Mouse (Mus musculus) C2C12 (cell line): Measurements from ENCODE around the gene Tspan4.

Experiments
- CEBPB ChIP-seq: IDR thresholded peaks from one replicate; pipeline ENCODE4 v1.6.1; 2011; ENCODE audit warnings: low read depth, mild to moderate bottlenecking, control low read depth, moderate library complexity
- CTCF ChIP-seq: IDR thresholded peaks from one replicate; pipeline ENCODE4 v1.5.1; 2011; ENCODE audit not compliant: control insufficient read depth, insufficient read depth, insufficient read length
- FOSL1 ChIP-seq: IDR thresholded peaks from one replicate; pipeline ENCODE4 v1.8.0; 2011; ENCODE audit warnings: mild to moderate bottlenecking, low read length; ENCODE audit not compliant: poor library complexity, insufficient read depth, severe bottlenecking
- MAX ChIP-seq: IDR thresholded peaks from one replicate; pipeline ENCODE4 v1.6.1; 2011; ENCODE audit warnings: mild to moderate bottlenecking, control low read depth
- MYOD1 ChIP-seq: IDR thresholded peaks from one replicate; pipeline ENCODE4 v1.6.1; 2011; ENCODE audit warnings: low read depth; ENCODE audit not compliant: control insufficient read depth, insufficient read length
- USF1 ChIP-seq: IDR thresholded peaks from one replicate; pipeline ENCODE4 v1.6.1; 2011; ENCODE audit warnings: low read depth, mild to moderate bottlenecking, control low read depth, moderate library complexity

GRCm38 (mm10) chr7:141437178-141438120 lies 37.6 kb upstream of the Tspan4 start, which contains the start of gene Slc25a22:
- TF ChIP-seq CTCF (peak; percentile 70), MAX (peak; percentile 53), MYOD1 (no peak), CEBPB (no peak), USF1 (no peak), FOSL1 (no peak)
